Mouse (Mus musculus): Measurements from ENCODE around the gene Adra1b.

DNA sequence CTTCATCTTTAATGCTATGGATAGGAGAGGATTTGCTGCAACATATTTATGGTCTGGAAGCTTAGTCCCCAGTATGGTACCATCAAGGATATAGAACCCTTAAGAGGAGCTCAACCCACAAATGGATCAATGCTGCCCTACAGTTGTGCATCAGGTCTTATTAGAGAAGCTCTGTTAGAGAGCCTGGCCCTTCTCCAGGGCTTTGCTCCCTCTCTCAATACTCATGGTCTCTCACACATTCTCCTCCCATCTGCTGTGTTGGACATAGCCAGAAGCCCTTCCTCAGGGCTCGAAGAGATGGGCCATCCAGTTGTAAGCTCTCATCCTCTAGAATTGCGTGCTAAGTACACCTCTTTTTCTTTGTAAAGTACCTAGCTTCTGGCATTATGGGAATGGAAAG, 29.2 kb upstream of the Adra1b start:
- TF ChIP-seq TAL1 (conservative IDR thresholded peaks at IDR 0.05; ENCODE audit: low read depth, low read length): no peak
- TF ChIP-seq CTCF (IDR thresholded peaks at IDR 0.05; ENCODE audit: low read depth, low read length): no peak
